ENCODE assay signal across 8 mouse cellular contexts in genomic region chr3:31056651-31057627, GRCm38 (mm10). TPM values are rescaled to one million over a fixed set of nuclear protein-coding genes. Genes with fewer than 3 reads are reported as not detected.
DNase-seq lines count a peak whose midpoint lies in the region; ATAC-seq and TF ChIP-seq lines count a peak whose summit lies in the region.

No protein-coding gene starts in this region.

- peak overlapping the region; percentile 25 for H3K4me3 ChIP-seq in C2C12 (ENCODE audit: insufficient read depth, poor library complexity, severe bottlenecking)
- peak overlapping the region; percentile 93 for H3K4me3 ChIP-seq in bone marrow macrophage, adult 2 months (ENCODE audit: insufficient read depth, low read length)
- peak overlapping the region; percentile 48 for H3K4me3 ChIP-seq in embryonic fibroblast, embryonic 13.5 days (ENCODE audit: insufficient read depth, low read length)
- H3K4me3 ChIP-seq in kidney, embryonic 14.5 days (ENCODE audit: low read length) = peak overlapping the region; percentile 37
- peak overlapping the region; percentile 54 for H3K4me3 ChIP-seq in limb, embryonic 15.5 days

- no peaks in the 10 kb centered on the region for H3K27me3 ChIP-seq in C2C12 (ENCODE audit: control insufficient read depth, insufficient read depth, insufficient read length)
- no peaks in the 10 kb centered on the region for H3K27me3 ChIP-seq in kidney, embryonic 14.5 days (ENCODE audit: control insufficient read depth, insufficient read depth, low read length)
- H3K27me3 ChIP-seq in limb, embryonic 15.5 days = no peaks in the 10 kb centered on the region

- H3K79me2 ChIP-seq in C2C12 (ENCODE audit: control insufficient read depth, insufficient read depth) = no peaks in the 10 kb centered on the region

- peak; percentile 88 to 90 for DNase-seq in heart, adult 9 months (ENCODE audit: low spot score in 2 of 2)
- DNase-seq in monocyte, adult 2 months (ENCODE audit: low read depth in 1 of 2, low spot score in 2 of 2) = peak; percentile 62 to 70
- DNase-seq in spleen, postnatal 36 days (ENCODE audit: low spot score in 2 of 2) = peak; percentile 77 to 82

- peak; percentile 88 for ATAC-seq in kidney, embryonic 14.5 days (ENCODE audit: low FRiP score, low TSS enrichment)
- peak; percentile 88 for ATAC-seq in limb, embryonic 15.5 days (ENCODE audit: insufficient number of reproducible peaks, low FRiP score, low TSS enrichment, low read depth)

- no peaks in the 10 kb centered on the region for H3K79me3 ChIP-seq in C2C12 (ENCODE audit: low read depth)

- H3K36me3 ChIP-seq in C2C12 (ENCODE audit: control insufficient read depth, insufficient read depth) = no peaks in the 10 kb centered on the region
- H3K36me3 ChIP-seq in kidney, embryonic 14.5 days (ENCODE audit: control insufficient read depth, insufficient read depth, low read length) = no peaks in the 10 kb centered on the region
- no peaks in the 10 kb centered on the region for H3K36me3 ChIP-seq in limb, embryonic 15.5 days

- peak; percentile 77 for TF ChIP-seq CTCF in C2C12 (IDR thresholded peaks at IDR 0.05; ENCODE audit: control insufficient read depth, insufficient read depth, insufficient read length)
- peak; percentile 59 for TF ChIP-seq CTCF in bone marrow macrophage, adult 2 months (IDR thresholded peaks at IDR 0.05; ENCODE audit: low read depth, low read length)
- peak; percentile 47; the same call in 1 of the 2 replicates for TF ChIP-seq CTCF in embryonic fibroblast, embryonic 13.5 days (IDR thresholded peaks at IDR 0.05; ENCODE audit: borderline replicate concordance, insufficient read depth, low read length)

- TF ChIP-seq POLR2A in bone marrow macrophage, adult 2 months (IDR thresholded peaks at IDR 0.05; ENCODE audit: borderline replicate concordance, low read depth, low read length) = no peak
- 0 out of 2 replicates have a peak, but pooled peaks have one; percentile 33 for TF ChIP-seq POLR2A in embryonic fibroblast, embryonic 13.5 days (IDR thresholded peaks at IDR 0.05; ENCODE audit: low read depth, low read length)

- peak overlapping the region; percentile 40 for H3K9ac ChIP-seq in kidney, embryonic 14.5 days (ENCODE audit: low read depth, low read length)
- H3K9ac ChIP-seq in limb, embryonic 15.5 days = peak overlapping the region; percentile 26; the same call in 1 of the 2 replicates

- peak overlapping the region; percentile 47 for H3ac ChIP-seq in C2C12 (ENCODE audit: control insufficient read depth, insufficient read length, low read depth)

- H3K27ac ChIP-seq in bone marrow macrophage, adult 2 months (ENCODE audit: insufficient read depth, low read depth, low read length) = peak overlapping the region; percentile 96
- H3K27ac ChIP-seq in embryonic fibroblast, embryonic 13.5 days (ENCODE audit: insufficient read depth, low read length) = peak overlapping the region; percentile 74
- peak overlapping the region; percentile 63 for H3K27ac ChIP-seq in kidney, embryonic 14.5 days (ENCODE audit: low read depth, low read length)
- H3K27ac ChIP-seq in limb, embryonic 15.5 days = peak overlapping the region; percentile 84

- WGBS in kidney, embryonic 14.5 days = 2% methylated on average over 30 of the region's 30 CpGs
- WGBS in limb, embryonic 15.5 days = 2% methylated on average over 30 of the region's 30 CpGs

- peak overlapping the region; percentile 55 for H3K4me2 ChIP-seq in kidney, embryonic 14.5 days (replicated peaks; ENCODE audit: low read depth, low read length)
- peak overlapping the region; percentile 56 for H3K4me2 ChIP-seq in limb, embryonic 15.5 days

- H3K4me1 ChIP-seq in bone marrow macrophage, adult 2 months (ENCODE audit: control insufficient read depth, insufficient read depth, low read length) = peaks cover 20% of the 10 kb centered on the region
- peaks cover 4% of the 10 kb centered on the region; the same call in 1 of the 2 replicates for H3K4me1 ChIP-seq in embryonic fibroblast, embryonic 13.5 days (ENCODE audit: control insufficient read depth, insufficient read depth, low read length)
- no peaks in the 10 kb centered on the region for H3K4me1 ChIP-seq in kidney, embryonic 14.5 days (ENCODE audit: control insufficient read depth, insufficient read depth, low read length)
- H3K4me1 ChIP-seq in limb, embryonic 15.5 days = peaks cover 3% of the 10 kb centered on the region; the same call in 1 of the 2 replicates

- H3K9me3 ChIP-seq in kidney, embryonic 14.5 days (ENCODE audit: control insufficient read depth, low read length) = no peaks in the 10 kb centered on the region
- no peaks in the 10 kb centered on the region for H3K9me3 ChIP-seq in limb, embryonic 15.5 days

TF ChIP-seq in C2C12, 6 proteins besides CTCF, POLR2A, EP300 and RAD21:
- peak; percentile 38 for TF ChIP-seq MAX (IDR thresholded peaks at IDR 0.05)
- no peak for TF ChIP-seq FOSL1 (IDR thresholded peaks at IDR 0.05; ENCODE audit: insufficient read depth, low read length, poor library complexity, severe bottlenecking)

RNA-seq across cellular contexts. Expression of gene Skil, which starts 37.9 kb away (rescaled TPM):
- 15.0 TPM for polyA plus RNA-seq in C2C12 (2012; fragmentation: generic; extraction: Trizol)
- 30.3 and 35.5 TPM in 2 replicates for polyA plus RNA-seq in bone marrow macrophage, adult 2 months (2012; ENCODE audit: insufficient read depth, insufficient read length, missing spikeins)
- polyA plus RNA-seq in embryonic fibroblast, embryonic 13.5 days (2011; ENCODE audit: insufficient read length, low read depth, missing spikeins) = 50.3 and 62.7 TPM in 2 replicates
- 20.0 and 26.8 TPM in 2 replicates for polyA plus RNA-seq in kidney, embryonic 14.5 days (2014; fragmentation: Nextera tagmentation; extraction: Ambion mirVana)
- polyA plus RNA-seq in limb, embryonic 15.5 days (2015; fragmentation: Nextera tagmentation; extraction: Ambion mirVana) = 18.0 and 22.0 TPM in 2 replicates

Comparison
In these comparisons a context has a peak if more than half of its experiments do, and no peak if none do; other contexts are left out.
1. Peak in every context shown above with its lines: DNase-seq, ATAC-seq, H3K4me3 ChIP-seq and H3K27ac ChIP-seq.
2. H3K4me3 ChIP-seq: peak in every context shown above with its lines; median percentile 93 in bone marrow macrophage, adult 2 months; 54 in limb, embryonic 15.5 days; 48 in embryonic fibroblast, embryonic 13.5 days; 37 in kidney, embryonic 14.5 days; 25 in C2C12.